Mouse (Mus musculus) lung, postnatal 25 days (tissue): ENCODE measurements at regions not wholly inside any gene's neighbourhood (a gene's known extent, or its start where the extent isn't known, plus 50 kb on each side); places are given as distances from the start of the nearest gene placed in this dataset.
"Not testable (repeated sequence)": the region's sequence is repeated elsewhere in the genome, so short reads cannot be mapped to it uniquely, and the experiment has no call there.

Experiments used
- DNase-seq: peaks from one replicate; pipeline ENCODE4 v3.0.0; 2022; ENCODE audit warnings: low spot score

DNA sequence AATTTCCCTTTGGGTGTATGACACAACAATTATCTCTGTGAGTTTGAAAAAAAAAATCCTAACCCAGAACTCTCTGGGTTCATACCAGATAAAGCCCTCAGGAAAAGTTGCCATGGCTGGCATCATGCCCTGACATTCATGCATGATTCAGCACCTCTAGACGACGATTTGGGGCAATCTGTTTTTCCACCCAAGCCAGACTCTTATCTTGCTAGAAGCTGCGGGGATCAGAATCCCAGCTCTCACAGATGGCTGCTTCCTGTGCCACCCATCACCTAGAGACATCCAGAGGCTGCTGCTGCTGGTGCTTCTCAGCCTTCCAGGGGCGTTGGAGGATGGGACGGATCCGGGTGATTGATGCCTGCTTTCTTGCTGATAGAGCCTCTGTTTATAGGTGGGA, 209.2 kb downstream of the Cd47 start:
- no peak for DNase-seq

DNA sequence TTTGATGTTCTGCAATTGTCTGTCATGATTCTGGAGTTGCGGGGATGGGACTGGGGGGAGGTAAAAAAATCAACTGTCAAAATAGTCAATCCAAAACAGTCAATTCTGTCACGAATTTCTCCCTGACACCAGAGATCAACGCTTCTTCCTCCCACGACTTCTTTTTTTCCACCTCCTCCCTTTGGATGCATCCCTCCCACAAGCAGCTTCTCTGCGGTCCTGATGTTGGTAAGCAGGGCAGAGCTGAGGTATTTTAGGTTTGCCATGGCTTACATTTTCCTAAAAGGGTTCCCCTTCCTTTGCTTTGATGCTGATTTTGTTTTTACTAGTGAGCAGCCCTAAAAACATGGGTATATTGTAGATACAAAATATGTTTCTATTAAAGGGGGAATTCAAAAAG, 209.7 kb downstream of the Cd47 start:
- no peak for DNase-seq

DNA sequence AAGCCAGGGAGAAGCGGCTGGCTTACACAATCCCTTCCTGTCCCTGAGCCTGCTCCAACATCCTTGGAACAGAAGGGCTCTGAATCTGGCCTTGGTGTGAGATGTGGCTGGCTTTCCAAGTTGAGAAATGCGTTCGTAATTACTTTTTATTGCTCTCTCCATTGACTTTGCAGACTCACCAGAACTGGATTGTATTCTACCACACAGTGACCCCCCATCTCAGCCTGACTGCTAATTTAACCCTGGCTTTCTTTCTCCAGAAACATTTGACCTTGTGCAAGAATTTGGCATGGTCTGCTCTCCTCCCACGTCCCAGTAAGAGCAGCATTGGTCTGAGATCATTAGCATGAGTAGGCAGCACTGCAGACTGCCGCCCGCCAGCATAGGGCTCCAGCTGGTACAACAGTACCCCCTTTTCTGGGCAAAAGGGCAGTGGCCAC, 210.2 kb downstream of the Cd47 start:
- peak; percentile 57 for DNase-seq

- no peak for DNase-seq
Observed at GRCm38 (mm10) chr16:50023885-50024284, 223.6 kb downstream of the Cd47 start.

DNA sequence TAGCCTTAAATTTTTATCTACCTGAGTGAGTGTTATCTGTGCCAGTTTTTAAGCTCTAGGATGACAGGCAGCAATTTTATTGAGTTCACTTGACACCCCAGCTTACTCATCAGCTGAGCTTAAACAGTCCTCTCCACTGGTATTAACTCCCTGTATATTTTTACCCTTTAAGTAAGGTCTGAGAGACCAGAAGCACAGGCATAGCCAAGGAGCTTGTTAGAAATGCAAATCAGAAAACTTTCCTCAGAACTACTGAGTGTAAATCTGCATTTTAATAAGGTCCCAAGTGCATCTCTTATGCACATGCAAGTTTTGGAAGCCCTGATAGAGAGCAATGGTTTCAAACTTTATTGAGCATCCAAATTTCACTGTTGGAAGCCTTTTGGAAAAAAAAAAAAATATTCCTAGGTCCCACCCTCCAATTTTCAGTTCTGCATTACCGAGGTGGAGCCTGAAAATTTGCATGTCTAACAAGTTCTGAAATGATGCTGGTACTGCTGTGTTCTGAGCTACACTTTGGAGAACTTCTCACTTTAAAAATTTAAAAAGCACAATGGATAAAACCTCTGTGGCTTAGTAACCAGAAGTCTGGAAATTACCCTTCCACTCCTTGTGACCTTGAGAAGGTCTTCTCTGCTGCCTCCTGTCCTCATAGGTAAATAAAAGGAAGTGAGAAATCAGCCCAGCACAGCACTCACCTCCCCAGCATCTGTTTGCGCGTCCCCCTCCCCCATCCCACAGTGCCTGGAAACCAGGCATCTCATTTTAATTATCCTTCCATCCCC, 226.0 kb downstream of the Cd47 start:
- no peak for DNase-seq

DNA sequence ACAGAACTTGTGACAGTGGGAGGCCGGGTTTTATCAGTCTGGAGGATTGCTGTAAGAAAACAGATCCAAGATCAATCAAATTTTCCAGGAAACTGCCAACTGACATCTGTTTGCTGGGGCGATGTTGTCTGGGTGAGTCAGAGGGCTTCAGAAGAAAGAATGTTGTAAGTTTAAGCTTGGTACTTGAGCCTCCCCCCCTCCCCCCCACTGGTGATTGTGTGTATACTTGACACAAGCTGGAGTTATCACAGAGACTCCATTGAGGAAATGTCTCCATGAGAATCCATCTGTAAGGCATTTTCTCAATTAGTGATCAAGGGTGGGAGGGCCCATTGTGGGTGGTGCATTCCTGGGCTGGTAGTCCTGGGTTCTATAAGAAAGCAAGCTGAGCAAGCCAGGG, 226.9 kb downstream of the Cd47 start:
- no peak for DNase-seq

- no peak for DNase-seq
Observed at GRCm38 (mm10) chr16:50029711-50030110, 229.4 kb downstream of the Cd47 start.

DNA sequence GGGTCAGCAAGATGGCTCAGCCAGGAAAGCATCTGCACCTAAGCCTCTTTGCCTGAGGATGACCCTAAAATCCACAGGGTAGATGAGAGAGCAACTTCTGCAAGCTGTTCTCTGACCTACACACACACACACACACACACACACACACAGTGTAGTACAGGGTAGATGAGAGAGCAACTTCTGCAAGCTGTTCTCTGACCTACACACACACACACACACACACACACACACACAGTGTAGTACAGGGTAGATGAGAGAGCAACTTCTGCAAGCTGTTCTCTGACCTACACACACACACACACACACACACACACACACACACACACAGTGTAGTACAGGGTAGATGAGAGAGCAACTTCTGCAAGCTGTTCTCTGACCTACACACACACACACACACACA, 230.0 kb downstream of the Cd47 start:
- DNase-seq: not testable (repeated sequence)

DNA sequence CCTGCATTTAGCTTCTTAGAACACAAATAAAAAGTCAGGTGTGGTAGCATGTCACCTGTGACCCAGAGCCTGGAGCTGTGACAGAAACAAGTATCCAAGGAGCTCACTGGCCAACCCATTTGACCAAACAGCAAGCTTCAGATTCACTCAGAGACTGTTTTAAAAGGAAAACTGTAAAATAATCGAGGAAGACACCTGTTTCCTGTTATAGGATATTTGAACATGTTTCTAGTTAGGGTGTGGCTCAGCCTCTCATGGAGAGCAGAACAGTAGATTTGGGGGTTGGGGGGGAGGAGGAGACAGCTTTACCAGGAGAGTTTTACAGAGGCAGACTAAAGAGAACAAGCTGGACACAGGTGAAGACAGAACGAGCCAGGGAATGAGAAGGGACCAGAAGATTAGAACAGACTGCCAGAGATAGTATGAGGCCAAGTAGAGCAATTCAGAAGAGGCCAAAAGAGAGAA, 230.6 kb downstream of the Cd47 start:
- DNase-seq: no peak

DNA sequence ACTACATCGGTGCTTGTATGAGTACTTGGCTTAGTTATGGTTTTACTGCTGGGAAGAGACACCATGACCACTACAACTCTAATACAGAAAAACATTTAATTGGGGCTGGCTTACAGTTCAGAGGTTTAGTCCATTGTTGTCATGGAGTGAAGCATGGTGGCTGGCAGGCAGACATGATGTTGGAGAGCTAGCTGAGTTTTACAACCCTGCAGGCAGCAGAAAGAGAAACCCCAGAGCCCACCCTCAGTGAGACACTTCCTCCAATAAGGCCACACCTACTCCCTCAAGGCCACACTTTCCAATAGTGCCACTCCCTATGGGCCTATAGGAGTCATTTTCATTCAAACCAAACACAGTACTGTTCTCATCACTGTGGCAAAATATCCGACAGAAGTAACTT, 232.5 kb downstream of the Cd47 start:
- DNase-seq: no peak

DNA sequence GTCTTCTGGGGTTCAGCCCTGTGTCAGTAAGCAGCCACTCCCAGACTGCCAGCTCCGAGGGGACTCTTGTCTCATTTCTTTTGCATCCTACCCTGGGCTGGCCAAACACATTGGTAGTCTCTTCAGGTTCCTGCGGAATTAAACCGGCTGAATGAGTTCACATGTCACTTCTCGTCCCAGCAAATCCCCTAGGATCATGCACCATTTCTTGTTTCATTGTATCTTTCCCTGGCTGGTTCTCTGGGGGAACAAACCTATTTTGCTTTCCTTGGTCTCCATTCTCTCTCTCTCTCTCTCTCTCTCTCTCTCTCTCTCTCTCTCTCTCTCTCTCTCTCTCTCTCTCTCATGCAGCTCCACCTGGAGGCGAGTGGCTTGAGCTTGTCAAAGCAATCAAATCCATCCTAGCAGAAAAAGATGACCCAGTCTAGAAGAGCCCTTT, 236.0 kb downstream of the Cd47 start:
- DNase-seq: no peak

- DNase-seq: no peak
Observed at GRCm38 (mm10) chr16:50044103-50044502, 243.8 kb downstream of the Cd47 start.

DNA sequence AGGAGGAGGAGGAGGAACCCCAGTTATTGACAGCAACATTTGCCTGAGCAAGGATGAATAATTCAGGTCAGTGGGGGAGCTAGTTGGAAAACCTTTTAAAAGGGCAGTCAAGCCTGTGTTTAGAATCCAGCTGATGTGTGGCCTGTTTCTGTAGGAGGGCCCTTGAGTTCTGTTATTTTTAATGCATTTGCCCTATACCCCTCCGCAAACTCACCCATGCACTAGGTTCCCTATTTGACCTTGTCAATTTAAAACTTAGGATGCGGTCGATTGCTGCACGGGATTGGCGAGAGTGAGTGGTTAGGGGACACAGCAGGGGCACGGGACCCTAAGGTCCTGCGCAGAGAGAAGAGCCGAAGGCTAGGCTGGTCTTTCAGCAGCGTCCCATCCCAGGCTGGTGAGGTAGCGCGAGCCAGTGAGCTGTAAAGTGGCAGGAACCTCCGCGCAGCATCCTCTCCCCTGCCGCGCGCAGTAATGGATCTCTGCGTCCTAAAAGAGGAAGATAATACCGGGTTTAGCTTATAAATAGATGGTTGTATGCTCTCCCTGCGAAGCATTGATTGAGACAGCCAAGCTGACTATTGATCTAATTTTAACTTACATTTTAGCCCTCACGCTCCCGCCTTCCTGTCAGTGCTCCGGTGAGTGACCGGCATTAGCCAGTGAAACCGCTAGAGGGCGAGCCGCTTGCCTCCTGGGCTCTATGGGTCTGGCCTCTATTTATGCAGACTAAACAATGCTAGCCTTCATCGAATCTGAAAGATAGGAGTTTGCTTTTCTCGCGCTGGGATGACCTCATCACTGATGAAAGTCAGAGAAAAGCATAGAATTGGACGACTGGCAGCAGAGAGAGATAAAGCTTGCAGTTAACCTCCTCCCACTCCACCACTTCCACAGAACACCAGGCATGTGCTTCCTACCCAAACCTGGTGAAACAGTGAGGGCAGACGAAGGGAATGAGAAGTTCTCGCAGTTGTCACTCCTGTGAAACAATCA, 245.5 kb downstream of the Cd47 start:
- peak; percentile 71 for DNase-seq

DNA sequence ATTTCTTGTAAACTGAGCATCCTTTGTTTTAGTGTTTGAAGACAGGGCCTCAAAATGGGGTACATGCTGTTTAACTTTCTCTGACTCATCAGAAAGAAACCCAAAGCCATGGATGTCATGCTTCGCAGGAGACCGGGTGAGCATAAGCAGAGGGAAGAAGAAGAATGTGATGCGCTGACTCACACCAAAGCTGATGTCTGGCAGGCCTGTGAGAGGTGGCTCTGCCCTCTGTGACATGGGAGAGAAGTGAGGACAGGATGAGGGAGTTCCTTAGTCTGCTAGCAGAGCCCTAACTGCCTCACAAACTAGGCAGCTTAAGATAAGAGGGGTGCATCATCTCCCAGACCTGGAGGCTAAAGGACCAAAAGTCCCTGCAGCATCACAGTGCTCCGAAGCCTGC, 263.2 kb downstream of the Cd47 start:
- DNase-seq: no peak

DNA sequence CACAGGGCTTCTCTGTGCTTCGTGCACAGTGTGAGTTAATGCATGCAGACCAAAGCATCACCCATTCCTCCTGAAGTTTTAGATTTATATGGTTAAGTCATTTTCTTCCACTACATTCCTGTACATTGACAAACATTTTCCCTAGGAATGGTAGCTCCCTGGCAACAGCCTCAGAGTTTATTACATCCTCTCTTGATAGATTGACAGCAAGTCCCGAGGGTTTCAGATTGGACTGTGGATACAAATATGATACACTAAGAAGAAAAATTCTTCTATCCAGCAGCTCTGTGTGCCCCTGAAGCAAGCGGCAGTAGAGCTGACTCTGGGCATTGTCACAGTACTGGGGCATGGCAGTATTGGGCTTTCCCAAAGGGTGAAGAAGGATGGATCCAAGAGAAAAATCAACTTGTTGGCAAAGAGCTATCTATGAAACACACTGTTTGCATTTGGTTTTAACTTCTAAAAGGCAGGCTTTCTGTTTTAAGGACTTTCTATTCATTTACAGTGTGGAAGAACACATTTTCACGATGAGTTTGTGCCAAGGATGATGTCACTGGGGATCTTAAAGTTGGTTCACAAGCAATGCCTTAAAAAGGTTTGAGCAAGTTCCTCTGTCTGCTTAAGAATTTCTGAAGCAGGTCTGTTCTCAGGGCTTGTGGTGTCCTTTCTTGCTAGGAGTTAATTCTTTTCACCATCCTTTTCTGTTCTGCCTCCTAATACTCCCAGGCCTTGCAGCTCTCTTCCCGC, 265.2 kb downstream of the Cd47 start:
- no peak for DNase-seq

GRCm38 (mm10) chr16:50069033-50069432, 268.7 kb downstream of the Cd47 start:
- DNase-seq: peak; percentile 22

- DNase-seq: no peak
Observed at GRCm38 (mm10) chr16:50070728-50071127, 270.4 kb downstream of the Cd47 start.

GRCm38 (mm10) chr16:50072853-50073360, 272.6 kb downstream of the Cd47 start:
- DNase-seq: no peak

DNA sequence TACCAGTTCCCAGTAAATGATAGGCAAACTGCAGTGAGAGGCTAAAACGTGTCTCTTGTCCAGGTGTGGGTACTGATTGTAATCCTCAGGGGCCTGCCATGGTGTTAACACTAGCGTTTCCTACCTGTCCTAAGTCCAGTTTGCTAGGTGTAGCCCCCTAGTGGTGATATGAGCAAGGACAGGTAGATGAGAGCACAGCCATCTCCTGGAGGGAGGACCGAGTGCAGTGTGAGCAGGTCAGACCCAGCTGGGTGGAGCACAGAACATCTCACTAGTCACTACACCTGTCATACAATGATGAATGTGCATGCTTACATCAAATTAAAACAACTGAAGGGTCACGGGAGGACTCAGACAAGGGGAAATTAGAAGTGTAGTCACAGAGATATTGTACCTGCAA, 273.6 kb downstream of the Cd47 start:
- DNase-seq: peak; percentile 22

DNA sequence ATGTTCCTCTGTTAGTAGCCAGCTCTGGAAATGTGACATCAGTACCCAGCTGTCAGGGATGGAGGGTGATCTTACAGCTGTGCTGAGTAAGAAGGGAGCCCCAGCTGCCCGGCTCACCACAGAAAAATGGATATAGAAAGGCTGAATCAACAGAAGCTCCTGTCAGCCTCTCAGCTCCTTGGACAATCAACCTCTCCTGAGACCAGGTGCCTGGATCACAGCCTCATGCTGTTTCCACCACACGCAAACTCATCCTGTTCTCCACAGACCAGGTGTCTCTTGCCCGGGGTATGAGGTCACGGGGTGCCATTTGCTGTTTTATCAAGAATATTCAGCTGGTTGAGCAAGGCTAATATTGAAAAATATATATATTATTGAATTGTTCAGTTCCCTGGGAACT, 275.3 kb downstream of the Cd47 start:
- DNase-seq: no peak

GRCm38 (mm10) chr16:50081511-50081910, 281.2 kb downstream of the Cd47 start:
- no peak for DNase-seq

- DNase-seq: no peak
Observed at GRCm38 (mm10) chr16:50092318-50092717, 292.0 kb downstream of the Cd47 start.
